Mouse (Mus musculus) embryo, embryonic 9.5 days (tissue): ENCODE measurements at regions not wholly inside any gene's neighbourhood (a gene's known extent, or its start where the extent isn't known, plus 50 kb on each side); places are given as distances from the start of the nearest gene placed in this dataset.
"Not testable (repeated sequence)": the region's sequence is repeated elsewhere in the genome, so short reads cannot be mapped to it uniquely, and the experiment has no call there.

Source experiments
- DNase-seq: peaks from one replicate; pipeline ENCODE4 v3.0.0-alpha.2; 2017; ENCODE audit errors: extremely low spot score

DNA sequence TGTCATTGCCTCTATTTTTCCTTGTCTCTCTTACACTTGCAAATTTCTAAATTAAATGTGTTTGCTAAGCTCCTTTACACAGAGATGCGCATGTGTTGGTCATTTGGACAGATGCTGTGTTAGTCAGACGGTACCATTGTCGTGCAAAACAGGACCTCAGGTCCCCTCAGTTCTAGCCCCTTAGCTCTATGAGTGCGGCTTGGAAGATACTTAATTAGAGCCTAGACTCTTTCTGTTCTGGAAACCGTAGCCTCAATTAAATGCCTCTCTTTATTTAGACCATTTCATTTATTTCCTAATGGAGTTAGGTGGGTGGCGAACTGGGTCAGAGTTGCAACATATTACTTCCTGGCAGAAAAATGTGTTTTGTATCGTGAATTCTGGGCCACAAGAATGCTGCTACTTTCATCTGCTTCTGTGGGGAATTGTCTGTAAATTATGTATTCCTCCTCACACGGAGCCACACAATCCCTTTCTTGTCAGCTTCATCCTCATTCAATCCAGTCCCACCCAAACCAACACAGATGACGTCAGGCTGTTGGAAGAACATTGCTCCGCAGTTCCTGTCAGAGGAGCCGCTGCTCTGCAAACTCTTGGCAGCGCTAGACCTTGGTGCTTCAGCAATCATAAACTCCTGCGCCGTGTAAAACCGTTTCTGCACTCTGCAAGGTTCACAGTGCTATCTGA lies 345.4 kb upstream of the Nova1 start:
- DNase-seq: peak; percentile 17

DNA sequence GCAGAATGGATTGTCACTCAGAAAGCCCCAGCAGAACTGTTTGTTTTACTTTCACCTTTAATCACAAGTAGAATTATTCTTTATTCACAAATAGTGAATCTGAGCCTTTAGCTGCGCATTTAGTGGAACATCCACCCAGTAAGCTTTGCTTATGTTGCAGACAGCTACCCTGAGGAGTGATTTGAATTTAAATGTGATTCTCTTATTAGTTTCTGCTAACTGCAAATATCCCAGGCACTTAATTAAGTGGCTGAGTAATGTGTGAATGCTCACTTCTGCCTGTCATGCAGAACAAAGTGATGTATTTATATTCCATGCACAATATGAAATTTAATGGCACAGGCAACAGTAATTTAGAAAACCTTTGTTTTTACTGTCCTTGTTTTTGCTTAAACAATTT lies 344.4 kb upstream of the Nova1 start:
- DNase-seq: no peak

DNA sequence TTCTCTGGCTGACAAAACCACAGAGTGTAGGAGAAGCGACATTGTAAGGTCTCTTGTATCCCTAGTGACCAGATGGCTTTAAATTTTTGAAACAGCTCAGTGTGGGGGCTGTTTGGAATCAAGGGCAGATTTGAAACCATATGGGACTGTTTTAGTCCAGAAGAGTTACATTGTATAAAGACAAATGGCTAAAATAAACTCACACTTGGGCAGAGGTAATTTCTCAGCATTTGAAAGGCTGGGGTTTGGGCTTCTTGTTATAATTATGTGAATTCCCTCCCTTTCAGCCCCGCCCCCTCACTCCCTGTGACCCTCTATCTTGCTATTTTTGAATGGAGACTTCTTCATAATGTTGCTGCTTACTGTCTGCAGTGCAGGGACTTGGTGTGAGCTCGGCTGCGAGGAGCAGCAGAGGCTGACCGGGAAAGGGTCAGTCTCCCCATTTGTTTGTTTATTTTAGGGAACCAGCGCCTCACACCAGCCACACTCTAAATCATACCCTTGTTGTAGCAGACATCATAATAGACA lies 344.0 kb upstream of the Nova1 start:
- peak; percentile 29 for DNase-seq

DNA sequence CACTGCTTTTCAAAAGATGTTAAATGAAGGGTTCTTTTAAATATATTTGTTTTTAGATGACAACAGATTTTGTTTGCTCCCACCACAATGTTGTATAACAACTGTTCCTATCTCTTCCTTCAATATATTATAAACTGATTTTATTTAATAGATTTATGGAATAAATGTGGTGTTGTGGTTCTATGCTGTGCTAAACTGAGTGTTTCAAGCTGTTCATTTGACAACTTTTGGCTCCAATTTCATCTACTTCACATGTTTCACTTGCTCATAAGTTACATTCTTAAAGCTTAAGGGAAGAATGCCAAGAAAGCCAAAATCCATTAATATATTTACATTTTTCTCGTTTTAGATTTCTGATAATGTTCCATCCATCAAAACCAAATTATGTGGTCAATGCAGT lies 341.9 kb upstream of the Nova1 start:
- no peak for DNase-seq

DNA sequence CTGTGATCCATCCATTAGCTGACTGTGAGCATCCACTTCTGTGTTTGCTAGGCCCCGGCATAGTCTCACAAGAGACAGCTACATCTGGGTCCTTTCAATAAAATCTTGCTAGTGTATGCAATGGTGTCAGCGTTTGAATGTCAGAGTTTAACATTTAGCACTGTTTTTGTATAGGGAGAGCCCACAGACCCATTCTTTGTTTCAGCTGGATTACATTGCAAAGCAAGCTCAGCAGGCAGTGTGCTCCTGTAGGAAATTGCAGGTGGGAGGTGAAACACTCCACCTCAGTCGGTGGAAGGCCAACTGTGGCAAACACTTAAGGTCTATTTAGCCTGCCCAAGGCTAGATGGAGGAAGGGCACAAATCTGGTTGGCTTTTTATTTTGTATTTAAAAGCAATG lies 337.2 kb upstream of the Nova1 start:
- DNase-seq: not testable (repeated sequence)

DNA sequence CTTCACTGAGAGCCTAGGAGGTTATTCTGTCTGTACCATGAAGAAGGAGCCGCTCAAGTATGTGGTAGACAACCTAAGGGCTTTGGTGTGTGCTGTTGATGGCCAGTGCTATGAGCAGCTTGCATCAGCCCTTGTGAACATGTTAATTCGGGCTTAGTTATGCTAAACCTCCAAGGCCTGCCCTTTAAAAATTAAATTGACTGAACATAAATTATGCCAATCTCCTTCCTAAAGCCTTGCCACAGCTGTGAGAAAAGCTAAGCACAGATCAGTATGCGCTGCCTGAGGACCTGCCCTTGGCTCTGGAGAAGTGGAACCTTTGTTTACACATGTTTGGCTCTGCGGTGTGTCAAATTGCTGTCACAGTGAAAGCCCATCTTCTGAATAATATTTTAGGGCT lies 321.9 kb upstream of the Nova1 start:
- DNase-seq: no peak

DNA sequence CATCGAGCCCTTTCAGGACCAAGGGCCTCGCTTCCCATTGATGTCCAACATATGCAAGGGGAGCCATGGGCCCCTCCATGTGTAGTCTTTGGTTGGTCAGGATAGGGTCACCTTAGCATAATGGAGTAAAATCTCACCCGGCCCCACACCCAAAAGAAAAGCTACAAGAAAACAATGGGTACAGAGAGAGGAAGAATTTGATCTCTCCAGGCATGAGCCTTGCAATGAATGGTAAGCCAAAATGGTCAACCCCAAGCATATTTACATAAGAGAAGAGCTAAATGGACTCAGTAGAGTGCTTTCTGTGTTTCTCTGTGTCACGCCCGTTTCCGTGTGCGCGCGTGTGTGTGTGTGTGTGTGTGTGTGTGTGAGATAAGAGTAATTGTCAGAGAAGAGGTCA lies 311.1 kb upstream of the Nova1 start:
- DNase-seq: no peak

DNA sequence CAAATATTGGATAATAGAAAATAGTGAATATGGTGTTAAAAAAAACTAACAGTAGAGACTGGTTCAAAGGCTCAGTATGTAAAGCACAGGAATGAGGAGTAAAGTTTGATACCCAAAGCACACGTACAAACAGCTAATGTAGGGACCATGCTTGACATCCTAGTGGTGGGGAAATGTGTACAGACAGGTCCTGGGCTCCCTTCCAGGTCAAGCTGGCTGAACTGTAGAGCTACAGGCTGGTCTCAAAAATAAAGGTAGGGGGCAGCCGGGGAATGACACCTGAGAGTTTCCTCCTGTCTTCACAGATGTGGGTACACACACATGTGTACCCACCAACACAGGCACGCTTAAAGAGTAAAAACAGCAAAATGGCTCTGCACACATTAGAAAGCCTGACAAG lies 309.9 kb upstream of the Nova1 start:
- no peak for DNase-seq

DNA sequence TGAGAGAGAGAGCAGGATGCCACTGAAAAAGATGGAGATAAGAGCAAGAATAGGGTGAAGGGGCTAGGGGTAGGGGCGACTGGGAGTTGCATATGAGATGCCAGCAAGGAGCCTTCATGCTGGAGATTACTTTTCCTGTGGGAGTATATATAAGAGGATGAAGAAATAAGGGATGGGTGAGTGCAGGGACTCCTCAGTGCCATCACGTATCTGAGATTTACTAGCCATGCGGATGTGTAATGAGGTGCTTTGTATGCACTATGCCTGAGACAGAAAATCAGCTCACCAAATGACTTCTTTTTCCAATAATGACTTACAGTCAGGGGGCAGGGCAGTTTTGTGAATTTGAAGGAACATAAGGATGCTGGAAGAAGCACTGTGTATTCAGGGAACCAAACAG lies 302.7 kb upstream of the Nova1 start:
- DNase-seq: no peak

DNA sequence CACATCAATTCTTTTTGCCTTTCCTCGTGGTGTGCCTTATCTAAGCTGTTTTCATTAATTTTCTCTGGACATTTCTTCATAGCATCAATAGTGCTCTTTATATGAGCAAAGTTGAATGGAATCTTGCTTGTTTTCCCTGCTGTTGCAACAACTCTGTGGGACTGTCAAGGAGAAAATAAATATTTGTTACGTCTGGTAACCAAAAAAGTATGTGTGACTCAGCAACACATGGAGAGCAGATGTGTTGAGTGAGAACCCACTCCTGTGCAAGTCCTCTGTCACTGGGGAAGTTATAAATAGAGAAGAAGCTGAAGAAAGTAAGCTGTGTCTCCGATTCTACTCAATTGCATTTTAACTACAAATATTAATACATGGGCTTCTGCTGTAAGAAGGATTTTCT lies 298.8 kb upstream of the Nova1 start:
- no peak for DNase-seq

DNA sequence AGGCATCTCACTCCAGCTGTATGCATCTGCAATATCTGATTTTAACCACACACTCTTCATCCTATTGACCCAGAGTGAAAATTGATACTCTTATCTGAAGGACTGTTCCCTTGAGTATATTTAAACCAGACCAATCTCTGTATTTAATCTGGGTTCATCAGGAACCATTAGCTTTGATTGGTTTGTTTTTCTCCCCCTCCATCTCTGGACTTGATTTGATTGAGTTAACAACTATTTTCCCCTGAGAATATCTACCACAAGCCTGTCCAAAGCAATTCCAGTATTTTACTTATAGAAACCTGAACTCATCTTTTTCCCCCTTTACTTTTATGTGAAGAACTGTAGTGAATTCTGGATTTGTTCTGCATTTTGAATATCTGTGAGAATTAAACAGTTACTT lies 270.5 kb upstream of the Nova1 start:
- DNase-seq: no peak

DNA sequence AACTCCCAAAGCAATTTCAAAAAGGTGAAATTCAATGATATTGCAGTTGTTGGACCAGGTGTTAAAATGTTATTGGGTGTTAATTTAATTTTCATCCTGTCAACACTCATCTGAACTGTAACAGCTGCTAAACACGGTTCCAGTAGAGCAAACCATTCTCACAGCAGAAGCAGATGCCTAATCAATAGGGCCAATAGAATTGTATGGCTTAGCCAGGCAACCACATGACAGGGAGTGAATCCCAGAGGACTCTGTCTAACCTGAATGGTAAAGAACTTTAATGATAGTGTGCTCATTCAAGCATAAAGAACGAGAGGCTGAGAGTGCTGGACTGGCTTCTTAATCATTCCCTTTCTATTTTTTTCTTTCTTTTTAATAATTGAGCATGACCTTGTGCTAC lies 256.2 kb upstream of the Nova1 start:
- no peak for DNase-seq

DNA sequence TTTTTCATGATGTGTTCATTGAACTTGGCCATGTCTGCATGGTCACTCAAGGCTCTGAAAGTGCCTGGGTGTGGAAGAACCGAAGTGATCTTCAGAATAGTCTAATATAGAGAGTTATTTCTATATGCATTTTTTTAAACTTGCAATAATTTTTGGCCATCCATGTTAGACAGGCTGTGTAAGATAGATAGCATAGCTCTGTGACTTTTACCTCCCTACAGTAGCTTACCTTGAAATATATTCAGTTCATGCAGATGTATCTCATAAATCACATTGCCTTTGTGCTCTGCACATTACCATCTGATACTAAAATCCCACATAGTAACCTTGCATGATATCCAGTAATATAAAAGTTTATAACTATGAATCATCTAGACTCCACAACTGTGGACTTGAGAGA lies 233.7 kb upstream of the Nova1 start:
- DNase-seq: no peak

DNA sequence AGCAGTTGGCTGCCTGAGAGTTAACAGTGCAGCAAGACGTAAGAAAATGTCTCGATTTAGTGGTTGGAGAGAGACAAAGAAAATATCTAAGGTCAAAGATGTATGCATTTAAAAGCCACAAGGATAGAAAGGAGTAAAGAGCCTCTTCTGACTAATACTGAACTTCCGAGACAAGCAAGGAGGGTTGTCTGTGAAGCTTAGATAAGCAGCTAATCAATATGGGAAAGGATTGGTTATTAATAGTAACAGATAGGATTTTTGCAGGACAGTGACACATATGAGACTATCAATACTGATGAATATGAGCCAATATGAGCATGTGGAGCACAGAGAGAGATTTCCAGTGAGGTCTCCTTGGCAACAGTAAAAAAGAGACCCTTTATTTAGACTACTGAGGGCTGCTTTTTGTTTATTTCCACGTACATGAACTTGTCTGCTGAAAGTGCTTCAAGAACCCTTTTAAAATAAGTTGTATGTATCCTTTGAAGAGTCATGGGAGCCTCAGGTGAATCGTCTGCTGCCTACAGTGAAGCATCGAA lies 202.2 kb upstream of the Nova1 start:
- no peak for DNase-seq

DNA sequence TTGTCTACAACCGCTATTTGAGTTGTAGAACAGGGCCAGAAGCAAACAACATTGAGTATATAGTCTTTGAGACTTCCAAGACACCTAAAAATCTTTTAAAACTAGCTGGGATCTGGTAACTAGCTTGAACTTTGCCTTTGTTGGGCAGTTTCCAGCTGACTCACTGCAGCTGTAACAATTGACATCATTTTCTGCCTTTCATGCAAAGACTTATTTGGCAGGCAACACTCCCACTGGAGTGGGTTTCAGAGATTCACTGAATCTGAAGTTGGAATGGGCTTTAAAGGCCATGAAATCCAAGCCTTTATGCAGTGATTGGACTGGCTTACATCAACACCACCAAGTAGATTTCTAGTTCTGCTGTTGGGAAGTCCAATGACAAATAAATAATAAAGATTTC lies 173.6 kb upstream of the Nova1 start:
- no peak for DNase-seq

DNA sequence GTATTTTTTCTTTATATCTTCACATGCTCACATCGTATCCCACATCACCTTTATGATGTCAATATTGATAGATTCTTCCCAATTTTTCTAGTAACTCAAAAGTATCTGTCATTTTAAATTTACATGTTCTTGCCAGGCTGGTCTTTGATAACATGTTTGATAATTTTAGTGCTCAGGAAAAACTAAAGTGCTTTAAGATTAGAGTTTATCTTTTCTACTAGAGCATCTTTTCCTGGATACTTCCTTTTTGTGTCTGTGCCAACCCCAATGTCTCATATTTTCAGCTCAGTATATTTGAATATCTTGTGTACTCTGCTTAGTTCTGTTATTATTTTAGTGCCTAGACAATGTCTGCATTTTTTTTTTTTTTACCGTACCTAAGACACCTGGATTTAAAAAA lies 170.2 kb upstream of the Nova1 start:
- DNase-seq: no peak

DNA sequence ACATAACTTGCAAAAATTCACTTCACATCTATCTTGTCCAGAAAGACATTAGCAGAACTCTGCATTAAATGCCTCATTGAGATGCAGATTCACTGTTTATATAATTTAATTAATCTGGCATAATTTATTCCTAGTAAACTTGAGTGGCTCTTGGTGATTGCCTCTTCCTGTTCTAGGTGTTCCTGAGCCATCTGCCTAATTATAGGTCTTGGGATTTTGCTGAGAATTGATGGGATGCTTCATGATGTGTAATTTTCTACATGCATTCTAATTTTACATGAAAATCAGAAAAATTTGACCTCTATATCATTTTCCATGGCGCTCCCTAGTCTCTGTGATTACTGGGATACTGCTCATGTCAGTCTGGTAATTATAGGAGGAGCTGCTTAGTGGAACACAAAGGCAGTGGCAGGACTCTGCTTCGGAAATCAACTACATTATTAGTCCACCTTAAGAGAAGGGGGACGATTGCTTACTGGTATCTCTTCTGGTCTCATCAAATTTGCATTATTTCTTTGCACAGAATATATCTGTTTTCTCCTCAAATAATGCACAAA lies 131.6 kb upstream of the Nova1 start:
- no peak for DNase-seq

DNA sequence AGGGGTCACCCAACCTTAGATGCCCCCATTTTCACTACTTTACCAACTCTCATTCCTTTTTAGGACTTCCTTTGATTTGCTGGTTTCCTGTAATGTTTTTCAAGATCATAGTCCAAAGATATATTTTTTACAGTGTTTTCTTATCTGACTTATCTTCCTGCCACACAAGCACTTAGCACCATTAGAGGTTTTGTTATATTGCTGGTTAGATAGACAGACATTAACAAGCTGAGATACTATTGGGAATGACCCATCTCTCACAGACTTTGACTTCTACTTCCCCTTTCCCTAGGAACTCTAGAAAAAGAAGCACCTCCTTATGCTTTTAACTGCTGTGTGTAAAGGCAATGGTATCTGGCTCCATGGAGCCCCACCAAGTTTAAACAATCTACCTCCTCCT lies 127.0 kb upstream of the Nova1 start:
- DNase-seq: no peak

DNA sequence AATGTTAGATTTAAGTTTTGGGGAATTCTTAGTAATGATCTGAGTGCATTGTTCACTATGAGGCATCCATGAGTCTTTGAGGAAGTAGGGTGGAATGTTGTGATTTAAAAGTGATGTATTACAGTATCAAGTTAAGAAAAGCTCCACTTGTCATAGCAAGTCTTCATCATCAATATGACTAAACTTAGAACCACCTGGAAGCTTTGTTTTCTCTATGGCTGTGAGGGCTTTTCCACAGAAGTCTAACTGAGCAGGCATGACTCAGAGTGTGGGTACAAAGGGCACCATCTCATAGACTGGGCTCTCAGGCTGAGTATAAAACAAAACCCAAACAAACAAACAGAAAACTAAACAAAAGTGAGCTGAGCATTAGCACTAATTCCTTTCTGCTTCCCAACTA lies 112.4 kb upstream of the Nova1 start:
- DNase-seq: no peak

DNA sequence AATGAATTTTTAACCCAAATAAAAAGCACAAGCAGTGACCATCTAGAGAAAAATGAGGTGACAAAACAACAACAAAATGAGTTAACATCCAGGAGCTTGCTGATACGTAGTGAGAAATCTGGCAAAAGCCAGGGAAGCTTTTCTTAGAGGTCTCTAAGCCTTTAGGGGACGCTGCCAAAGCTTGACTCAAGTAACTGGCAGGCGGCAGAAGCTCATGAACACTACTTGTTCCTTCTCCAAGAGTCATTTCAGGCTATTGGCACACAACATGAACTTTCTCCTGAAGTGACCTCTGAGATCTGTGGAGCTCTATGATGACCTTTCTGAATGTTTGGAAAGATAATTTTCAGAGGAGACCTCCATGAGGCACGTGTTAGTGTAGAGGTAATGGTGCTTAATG lies 98.6 kb upstream of the Nova1 start:
- DNase-seq: no peak

DNA sequence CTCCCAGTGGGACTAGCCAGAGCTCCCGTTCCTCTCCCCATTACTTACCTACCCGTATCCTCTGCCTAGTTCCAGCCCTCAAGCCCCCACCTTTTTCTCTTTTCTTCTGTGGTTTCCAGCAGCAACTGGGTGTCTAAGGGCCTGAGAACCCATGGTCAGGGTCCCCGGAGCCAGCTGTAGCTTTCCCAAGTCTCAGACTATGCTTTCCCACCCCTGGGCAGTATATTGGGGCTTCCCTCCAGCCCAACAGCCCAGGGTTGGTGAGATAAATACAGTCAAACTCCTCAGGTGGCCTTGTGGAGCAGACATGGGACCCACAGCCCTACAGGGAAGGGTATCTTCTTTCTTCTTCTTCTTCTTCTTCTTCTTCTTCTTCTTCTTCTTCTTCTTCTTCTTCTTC lies 59.4 kb upstream of the Nova1 start:
- DNase-seq: no peak

DNA sequence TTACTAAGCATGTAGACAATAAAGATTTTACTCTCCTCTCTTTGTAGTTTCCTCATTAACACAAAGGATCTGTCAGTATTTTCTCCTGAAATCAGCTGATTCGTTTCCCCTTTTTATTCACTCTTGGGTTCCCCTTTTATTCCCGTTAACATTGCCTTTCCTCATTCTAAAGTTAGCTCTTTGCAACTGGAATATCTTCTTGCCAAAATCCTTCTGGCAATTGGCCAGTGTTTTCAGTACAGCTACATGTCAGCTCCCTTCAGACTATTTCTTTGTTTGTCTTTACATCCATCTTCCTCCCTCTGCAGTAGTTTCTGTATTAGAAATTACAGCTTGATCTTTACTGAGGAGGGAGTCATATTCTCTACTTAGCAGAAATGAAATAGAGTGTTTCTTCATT lies 51.4 kb upstream of the Nova1 start:
- no peak for DNase-seq
